Mouse (Mus musculus): ENCODE results near the gene Suco. TPM values are rescaled to one million over a fixed set of nuclear protein-coding genes. Genes with fewer than 3 reads are reported as not detected.

The Suco gene
- polyA plus RNA-seq, 2 experiments, result 6.9 to 11.1 TPM

DNA sequence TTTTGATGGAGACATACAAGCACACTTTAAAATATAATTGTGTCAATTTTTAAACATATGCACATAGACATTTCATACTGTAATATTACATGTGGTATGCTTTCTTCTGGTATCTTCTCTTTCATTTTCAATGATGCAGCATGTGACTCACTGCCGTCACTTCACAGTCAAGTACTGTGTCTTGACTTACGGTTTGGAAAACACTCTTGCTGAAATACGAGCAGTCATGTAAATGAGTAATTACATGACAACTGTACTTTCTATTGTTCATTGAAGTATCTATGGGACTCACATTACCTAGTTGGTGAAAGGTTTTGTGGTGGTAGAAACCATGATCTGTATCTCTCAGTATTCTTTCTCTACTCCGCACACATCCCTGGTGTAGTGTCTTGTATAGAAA, 30.6 kb upstream of the Suco start:
- no peak for DNase-seq (ENCODE audit: low read depth in 3 of 3, low spot score in 3 of 3)

DNA sequence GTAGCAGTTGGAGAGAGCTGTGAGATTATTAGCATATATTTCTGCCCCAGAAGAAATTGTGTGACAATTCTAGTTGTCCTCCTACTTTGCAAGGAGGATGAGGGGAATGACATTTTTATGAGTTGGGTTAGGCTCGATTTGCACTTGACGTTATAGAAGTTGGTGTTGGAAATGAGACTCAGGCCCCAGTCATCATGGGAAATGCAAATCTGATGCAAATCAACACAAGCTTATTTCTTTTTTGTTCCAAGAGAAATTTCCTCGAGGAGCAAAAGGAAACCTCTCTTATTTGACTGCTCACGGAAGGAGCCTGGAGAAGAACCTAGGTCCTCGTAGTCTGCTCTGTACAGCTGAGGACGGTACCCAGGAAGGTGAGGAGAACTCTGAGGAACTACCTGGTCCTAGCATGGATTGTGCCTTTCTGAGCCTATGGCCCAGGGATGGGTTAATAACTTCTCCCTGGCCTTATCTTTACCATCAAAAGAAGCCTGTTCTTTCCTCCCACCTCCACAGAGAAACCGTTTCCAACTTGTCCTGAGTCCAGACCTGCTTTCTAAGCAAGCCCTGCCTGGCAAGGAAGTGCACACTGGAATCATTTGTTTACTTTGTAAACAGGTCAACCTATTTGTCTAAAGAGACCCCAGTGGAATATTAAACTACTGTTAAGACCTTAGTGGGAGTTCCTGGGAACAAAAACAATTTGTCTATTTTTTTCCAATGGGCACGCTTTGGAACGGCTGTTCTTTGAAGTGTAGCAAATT, 26.4 kb upstream of the Suco start:
- no peak for TF ChIP-seq EP300 (IDR thresholded peaks at IDR 0.05; ENCODE audit: low read depth)
- no peak for TF ChIP-seq CTCF (IDR thresholded peaks at IDR 0.05; ENCODE audit: low read depth)
- ATAC-seq (ENCODE audit: insufficient read depth) (no peak), DNase-seq (ENCODE audit: low read depth in 3 of 3, low spot score in 3 of 3) (no peak)
- Histone ChIP-seq H3K4me2 (ENCODE audit: low read depth) (no peak overlapping the region), H3K9ac (replicated peaks) (no peak overlapping the region), H3K4me3 (ENCODE audit: insufficient read depth in 1 of 2, low read depth in 2 of 2, low read length in 2 of 2) (no peak overlapping the region), H3K36me3 (replicated peaks; ENCODE audit: control insufficient read depth, insufficient read depth, low read depth) (no peaks in the 10 kb centered on the region), H3K4me1 (replicated peaks; ENCODE audit: control insufficient read depth in 2 of 2, insufficient read depth in 2 of 2, low read length in 1 of 2) (peaks cover 0 to 4% of the 10 kb centered on the region in 2 experiments; a peak in 2 of 4 replicates), H3K27me3 (ENCODE audit: control insufficient read depth, insufficient read depth, low read length) (no peaks in the 10 kb centered on the region), H3K9me3 (ENCODE audit: control insufficient read depth, low read length) (no peaks in the 10 kb centered on the region), H3K27ac (no peak overlapping the region)
- 63% methylated on average over 9 of the region's 9 CpGs for WGBS (ENCODE audit: insufficient replicate concordance)

More for the DNA sequence above, 30.6 kb upstream of the Suco start:
- no peaks in the 10 kb centered on the region for H3K27me3 ChIP-seq (ENCODE audit: control insufficient read depth, insufficient read depth, low read length)
- WGBS (ENCODE audit: insufficient replicate concordance), result 75% methylated on average over 4 of the region's 4 CpGs
- H3K4me2 ChIP-seq (ENCODE audit: low read depth), result no peak overlapping the region
- H3K36me3 ChIP-seq (replicated peaks; ENCODE audit: control insufficient read depth, insufficient read depth, low read depth), result no peaks in the 10 kb centered on the region
- no peak overlapping the region for H3K27ac ChIP-seq
- ATAC-seq (ENCODE audit: insufficient read depth), result no peak
- no peak for TF ChIP-seq CTCF (IDR thresholded peaks at IDR 0.05; ENCODE audit: low read depth)
- TF ChIP-seq EP300 (IDR thresholded peaks at IDR 0.05; ENCODE audit: low read depth), result no peak
- peaks cover 0 to 2% of the 10 kb centered on the region in 2 experiments; a peak in 2 of 4 replicates for H3K4me1 ChIP-seq (replicated peaks; ENCODE audit: control insufficient read depth in 2 of 2, insufficient read depth in 2 of 2, low read length in 1 of 2)
- no peaks in the 10 kb centered on the region for H3K9me3 ChIP-seq (ENCODE audit: control insufficient read depth, low read length)
- no peak overlapping the region for H3K9ac ChIP-seq (replicated peaks)
- H3K4me3 ChIP-seq (ENCODE audit: insufficient read depth in 1 of 2, low read depth in 2 of 2, low read length in 2 of 2), result no peak overlapping the region

DNA sequence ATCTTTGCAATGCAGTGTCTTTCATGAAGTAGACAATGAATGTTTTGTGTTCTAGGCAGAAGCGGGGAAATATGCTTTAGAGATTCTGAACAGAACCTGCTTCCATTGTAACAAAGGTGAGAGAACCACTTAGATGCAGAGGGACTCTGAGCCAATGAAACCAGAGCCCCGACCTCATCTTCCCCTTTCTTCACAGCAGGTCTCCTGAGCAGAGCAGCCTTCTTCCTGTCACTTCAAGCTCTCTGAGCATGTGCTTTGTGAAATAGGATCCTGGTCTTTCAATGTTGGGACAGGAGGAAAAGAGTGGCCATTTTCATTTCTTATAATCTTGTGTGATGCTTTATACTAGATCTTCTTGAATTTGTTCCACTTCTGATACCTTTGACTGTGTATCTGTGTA, 23.6 kb upstream of the Suco start:
- DNase-seq (ENCODE audit: low read depth in 3 of 3, low spot score in 3 of 3) (no peak), ATAC-seq (ENCODE audit: insufficient read depth) (no peak)
- TF ChIP-seq CTCF (IDR thresholded peaks at IDR 0.05; ENCODE audit: low read depth) (no peak), EP300 (IDR thresholded peaks at IDR 0.05; ENCODE audit: low read depth) (no peak)
- H3K36me3 ChIP-seq (replicated peaks; ENCODE audit: control insufficient read depth, insufficient read depth, low read depth), result no peaks in the 10 kb centered on the region
- no peaks in the 10 kb centered on the region for H3K27me3 ChIP-seq (ENCODE audit: control insufficient read depth, insufficient read depth, low read length)
- H3K4me3 ChIP-seq (ENCODE audit: insufficient read depth in 1 of 2, low read depth in 2 of 2, low read length in 2 of 2), result no peak overlapping the region
- peaks cover 11 to 20% of the 10 kb centered on the region in 2 experiments for H3K4me1 ChIP-seq (replicated peaks; ENCODE audit: control insufficient read depth in 2 of 2, insufficient read depth in 2 of 2, low read length in 1 of 2)
- no peak overlapping the region for H3K9ac ChIP-seq (replicated peaks)
- no peak overlapping the region for H3K27ac ChIP-seq
- H3K4me2 ChIP-seq (ENCODE audit: low read depth), result no peak overlapping the region
- 42% methylated on average over 2 of the region's 2 CpGs for WGBS (ENCODE audit: insufficient replicate concordance)
- H3K9me3 ChIP-seq (ENCODE audit: control insufficient read depth, low read length), result no peaks in the 10 kb centered on the region

DNA sequence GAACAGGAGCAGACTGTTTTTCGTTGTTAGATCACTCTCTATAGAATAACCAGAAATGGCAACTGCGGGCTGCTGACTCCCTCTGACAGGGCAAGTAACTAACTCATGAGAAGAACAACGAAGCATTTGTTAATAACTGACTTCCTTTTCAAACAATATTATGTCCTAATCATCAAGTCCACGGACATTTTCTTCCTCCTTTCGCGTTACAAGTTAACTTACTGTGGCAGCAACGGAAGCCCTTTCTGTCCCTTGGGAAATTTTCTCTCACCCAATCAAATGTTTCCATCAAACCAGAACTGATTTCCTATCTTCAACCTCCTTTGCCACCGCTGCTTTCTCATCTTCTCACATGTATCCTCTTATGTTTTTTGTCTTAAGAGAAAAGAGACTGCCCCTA, 20.8 kb upstream of the Suco start:
- 62% methylated on average over 8 of the region's 8 CpGs for WGBS (ENCODE audit: insufficient replicate concordance)
- DNase-seq (ENCODE audit: low read depth in 3 of 3, low spot score in 3 of 3), result no peak
- no peak overlapping the region for H3K27ac ChIP-seq
- no peaks in the 10 kb centered on the region for H3K9me3 ChIP-seq (ENCODE audit: control insufficient read depth, low read length)
- H3K4me2 ChIP-seq (ENCODE audit: low read depth), result no peak overlapping the region
- H3K4me3 ChIP-seq (ENCODE audit: insufficient read depth in 1 of 2, low read depth in 2 of 2, low read length in 2 of 2), result no peak overlapping the region
- peaks cover 39% of the 10 kb centered on the region in 2 experiments for H3K4me1 ChIP-seq (replicated peaks; ENCODE audit: control insufficient read depth in 2 of 2, insufficient read depth in 2 of 2, low read length in 1 of 2)
- no peaks in the 10 kb centered on the region for H3K27me3 ChIP-seq (ENCODE audit: control insufficient read depth, insufficient read depth, low read length)
- no peak for TF ChIP-seq CTCF (IDR thresholded peaks at IDR 0.05; ENCODE audit: low read depth)
- no peak for TF ChIP-seq EP300 (IDR thresholded peaks at IDR 0.05; ENCODE audit: low read depth)
- no peak for ATAC-seq (ENCODE audit: insufficient read depth)
- no peaks in the 10 kb centered on the region for H3K36me3 ChIP-seq (replicated peaks; ENCODE audit: control insufficient read depth, insufficient read depth, low read depth)
- H3K9ac ChIP-seq (replicated peaks), result no peak overlapping the region

DNA sequence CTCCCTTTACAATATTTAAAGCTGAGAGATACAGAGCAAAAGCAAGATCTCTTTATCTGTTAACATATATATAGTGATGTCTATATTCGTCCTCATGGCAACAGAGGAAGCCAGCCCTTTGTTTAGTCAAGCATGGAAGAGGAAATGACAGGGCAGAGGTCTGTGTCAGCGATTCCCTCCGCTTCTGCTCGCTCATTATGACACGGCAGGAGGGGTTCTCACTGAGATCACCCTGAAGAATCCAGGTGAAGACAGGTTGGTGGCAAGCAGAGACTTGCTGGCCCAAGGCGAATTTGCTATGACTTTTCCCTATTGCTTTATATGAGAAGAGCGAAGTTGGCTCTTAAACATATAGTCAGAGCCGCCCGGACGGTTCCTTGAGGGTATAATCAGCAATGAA, 19.6 kb upstream of the Suco start:
- no peak overlapping the region for H3K4me2 ChIP-seq (ENCODE audit: low read depth)
- ATAC-seq (ENCODE audit: insufficient read depth) (no peak), DNase-seq (ENCODE audit: low read depth in 3 of 3, low spot score in 3 of 3) (no peak)
- H3K9me3 ChIP-seq (ENCODE audit: control insufficient read depth, low read length), result no peaks in the 10 kb centered on the region
- H3K4me1 ChIP-seq (replicated peaks; ENCODE audit: control insufficient read depth in 2 of 2, insufficient read depth in 2 of 2, low read length in 1 of 2), result peaks cover 39% of the 10 kb centered on the region in 2 experiments
- TF ChIP-seq EP300 (IDR thresholded peaks at IDR 0.05; ENCODE audit: low read depth) (no peak), CTCF (IDR thresholded peaks at IDR 0.05; ENCODE audit: low read depth) (no peak)
- no peak overlapping the region for H3K4me3 ChIP-seq (ENCODE audit: insufficient read depth in 1 of 2, low read depth in 2 of 2, low read length in 2 of 2)
- no peaks in the 10 kb centered on the region for H3K36me3 ChIP-seq (replicated peaks; ENCODE audit: control insufficient read depth, insufficient read depth, low read depth)
- 49% methylated on average over 10 of the region's 10 CpGs for WGBS (ENCODE audit: insufficient replicate concordance)
- H3K9ac ChIP-seq (replicated peaks), result no peak overlapping the region; the same call in 1 of the 2 replicates
- peak overlapping the region; percentile 99 for H3K27ac ChIP-seq
- no peaks in the 10 kb centered on the region for H3K27me3 ChIP-seq (ENCODE audit: control insufficient read depth, insufficient read depth, low read length)
